Mouse (Mus musculus): ENCODE data around the gene Cyp8b1. TPM values are rescaled to one million over a fixed set of nuclear protein-coding genes. Genes with fewer than 3 reads are reported as not detected.
A peak's percentile ranks its signal among the peaks of the same experiment; 100 is the strongest.

Cyp8b1 gene
- total RNA-seq, 2 experiments from 2014 or later = not detected

- no peak for DNase-seq (ENCODE audit: low spot score in 2 of 2)
- no peak for TF ChIP-seq CTCF (conservative IDR thresholded peaks at IDR 0.05)
- Histone ChIP-seq H3K27ac (no peak overlapping the region), H3K4me3 (no peak overlapping the region)
These were observed 19.3 kb downstream of the Cyp8b1 start for GRCm38 (mm10) chr9:121896820-121897219.

GRCm38 (mm10) chr9:121895392-121895993 is 20.6 kb downstream of the Cyp8b1 start:
- no peak for DNase-seq (ENCODE audit: low spot score in 2 of 2)
- TF ChIP-seq CTCF (conservative IDR thresholded peaks at IDR 0.05) = no peak
- no peak overlapping the region for H3K4me3 ChIP-seq
- H3K27ac ChIP-seq = no peak overlapping the region

- H3K4me3 ChIP-seq = no peak overlapping the region
- no peak overlapping the region for H3K27ac ChIP-seq
- no peak for DNase-seq (ENCODE audit: low spot score in 2 of 2)
- no peak for TF ChIP-seq CTCF (conservative IDR thresholded peaks at IDR 0.05)
These were observed 21.7 kb downstream of the Cyp8b1 start for GRCm38 (mm10) chr9:121894447-121894846.

GRCm38 (mm10) chr9:121892057-121892687 is 23.9 kb downstream of the Cyp8b1 start:
- Histone ChIP-seq H3K4me3 (no peak overlapping the region), H3K27ac (no peak overlapping the region)
- no peak for DNase-seq (ENCODE audit: low spot score in 2 of 2)
- no peak for TF ChIP-seq CTCF (conservative IDR thresholded peaks at IDR 0.05)

- no peak for TF ChIP-seq CTCF (conservative IDR thresholded peaks at IDR 0.05)
- no peak for DNase-seq (ENCODE audit: low spot score in 2 of 2)
These were observed 24.8 kb downstream of the Cyp8b1 start for GRCm38 (mm10) chr9:121891301-121891700.

GRCm38 (mm10) chr9:121890441-121890941 is 25.6 kb downstream of the Cyp8b1 start:
- Histone ChIP-seq H3K27ac (no peak overlapping the region), H3K4me3 (no peak overlapping the region)
- peak in 1 of 2 experiments; percentile 41 for DNase-seq (ENCODE audit: low spot score in 2 of 2)
- TF ChIP-seq CTCF (conservative IDR thresholded peaks at IDR 0.05) = no peak

More at GRCm38 (mm10) chr9:121891301-121891700, 24.8 kb downstream of the Cyp8b1 start:
- H3K27ac ChIP-seq = no peak overlapping the region
- H3K4me3 ChIP-seq = no peak overlapping the region

- DNase-seq (ENCODE audit: low spot score in 2 of 2) = no peak
These were observed 26.1 kb downstream of the Cyp8b1 start for GRCm38 (mm10) chr9:121889927-121890440.

GRCm38 (mm10) chr9:121882015-121882457 is 34.1 kb downstream of the Cyp8b1 start:
- peak overlapping the region; percentile 80 for H3K27ac ChIP-seq

More at GRCm38 (mm10) chr9:121889927-121890440, 26.1 kb downstream of the Cyp8b1 start:
- no peak for TF ChIP-seq CTCF (conservative IDR thresholded peaks at IDR 0.05)
- no peak overlapping the region for H3K4me3 ChIP-seq
- no peak overlapping the region for H3K27ac ChIP-seq

GRCm38 (mm10) chr9:121881301-121881700 is 34.8 kb downstream of the Cyp8b1 start:
- TF ChIP-seq CTCF (conservative IDR thresholded peaks at IDR 0.05) = peak; percentile 59
- H3K27ac ChIP-seq = peak overlapping the region; percentile 80
- peak; percentile 34 to 39 for DNase-seq (ENCODE audit: low spot score in 2 of 2)

More at GRCm38 (mm10) chr9:121882015-121882457, 34.1 kb downstream of the Cyp8b1 start:
- DNase-seq (ENCODE audit: low spot score in 2 of 2) = no peak
- no peak for TF ChIP-seq CTCF (conservative IDR thresholded peaks at IDR 0.05)
- no peak overlapping the region for H3K4me3 ChIP-seq

GRCm38 (mm10) chr9:121880840-121881239 is 35.3 kb downstream of the Cyp8b1 start:
- peak overlapping the region; percentile 80 for H3K27ac ChIP-seq
- TF ChIP-seq CTCF (conservative IDR thresholded peaks at IDR 0.05) = peak; percentile 75
- peak; percentile 47 to 67 for DNase-seq (ENCODE audit: low spot score in 2 of 2)
- peak overlapping the region; percentile 34; the same call in 1 of the 2 replicates for H3K4me3 ChIP-seq

More at GRCm38 (mm10) chr9:121881301-121881700, 34.8 kb downstream of the Cyp8b1 start:
- H3K4me3 ChIP-seq = peak overlapping the region; percentile 34; the same call in 1 of the 2 replicates

- no peak overlapping the region for H3K27ac ChIP-seq
- H3K4me3 ChIP-seq = no peak overlapping the region
- DNase-seq (ENCODE audit: low spot score in 2 of 2) = peak; percentile 44 to 81
- peak; percentile 94 for TF ChIP-seq CTCF (conservative IDR thresholded peaks at IDR 0.05)
These were observed 38.9 kb downstream of the Cyp8b1 start for GRCm38 (mm10) chr9:121877052-121877740.

GRCm38 (mm10) chr9:121873578-121873977 is 42.5 kb downstream of the Cyp8b1 start:
- no peak for DNase-seq (ENCODE audit: low spot score in 2 of 2)
- Histone ChIP-seq H3K4me3 (no peak overlapping the region), H3K27ac (no peak overlapping the region)
- no peak for TF ChIP-seq CTCF (conservative IDR thresholded peaks at IDR 0.05)
